Comparison of ENCODE assay signal across 19 mouse cellular contexts in the genomic region with DNA sequence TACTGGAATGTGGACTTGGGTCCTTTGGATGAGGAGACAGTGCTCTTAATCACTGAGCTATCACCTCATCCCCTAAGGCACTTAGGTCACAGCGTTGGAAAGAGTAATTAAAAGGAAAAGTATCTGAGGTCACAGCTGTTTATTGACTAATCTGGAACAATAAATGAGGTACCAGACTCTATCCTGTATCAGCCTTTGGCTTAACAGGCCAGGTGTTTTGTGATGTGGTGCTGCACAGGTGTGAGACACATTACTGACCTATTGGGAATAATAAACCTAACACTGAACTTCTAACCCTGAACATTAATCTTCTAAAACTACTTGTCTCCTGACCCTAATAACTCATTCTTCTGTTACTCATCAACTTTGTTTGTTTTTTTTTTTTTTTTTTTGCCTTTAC.
"Had no signal": no experiment of that assay in that cellular context is flagged by ENCODE, and none has a peak within 500 bp of the region (broad histone marks: within the 10 kb centered on the region; RNA-seq: fewer than 3 reads in every experiment).

No protein-coding gene starts in this region.

- H3K27ac ChIP-seq: midbrain, embryonic 10.5 days; midbrain, embryonic 12.5 days; neural tube, embryonic 13.5 days; neural tube, embryonic 15.5 days had no signal

- H3K27me3 ChIP-seq: midbrain, embryonic 12.5 days; neural tube, embryonic 13.5 days; neural tube, embryonic 15.5 days had no signal

- H3K4me2 ChIP-seq: lung, embryonic 14.5 days; midbrain, embryonic 12.5 days; neural tube, embryonic 13.5 days; neural tube, embryonic 15.5 days had no signal

- H3K4me3 ChIP-seq: midbrain, embryonic 10.5 days; midbrain, embryonic 12.5 days; myocyte; neural tube, embryonic 13.5 days; neural tube, embryonic 15.5 days had no signal

- ATAC-seq: midbrain, embryonic 16.5 days had no signal

- H3K9me3 ChIP-seq: midbrain, embryonic 10.5 days; midbrain, embryonic 12.5 days; neural tube, embryonic 13.5 days; neural tube, embryonic 15.5 days had no signal

- H3K36me3 ChIP-seq: midbrain, embryonic 10.5 days; midbrain, embryonic 12.5 days; neural tube, embryonic 13.5 days; neural tube, embryonic 15.5 days had no signal

- H3K9ac ChIP-seq: lung, embryonic 14.5 days; midbrain, embryonic 12.5 days; neural tube, embryonic 13.5 days; neural tube, embryonic 15.5 days had no signal

- DNase-seq: lung, adult 18-20 months; lung, embryonic 14.5 days; lung, postnatal 10 days; lung, postnatal 4 days; midbrain, embryonic 14.5 days; retina, postnatal 1 day; right cerebral cortex, adult 18-20 months; right cerebral cortex, postnatal 25 days; right cerebral cortex, postnatal 4 days; spleen, adult 18-20 months; thymus, adult 18-20 months; thymus, postnatal 14 days; thymus, postnatal 36 days had no signal
